Mouse (Mus musculus): ENCODE measurements at regions not wholly inside any gene's neighbourhood (a gene's known extent, or its start where the extent isn't known, plus 50 kb on each side); places are given as distances from the start of the nearest gene placed in this dataset.
A peak's percentile ranks its signal among the peaks of the same experiment; 100 is the strongest.

- H3K36me3 ChIP-seq, result no peaks in the 10 kb centered on the region
- no peaks in the 10 kb centered on the region for H3K4me1 ChIP-seq
- no peak overlapping the region for H3K4me2 ChIP-seq
- WGBS, result 83% methylated on average over 3 of the region's 3 CpGs
- H3K9ac ChIP-seq, result no peak overlapping the region
- ATAC-seq (ENCODE audit: insufficient number of reproducible peaks, low FRiP score, low TSS enrichment, low read depth), result no peak
- H3K9me3 ChIP-seq, result no peaks in the 10 kb centered on the region
- H3K4me3 ChIP-seq, result no peak overlapping the region
- no peaks in the 10 kb centered on the region for H3K27me3 ChIP-seq
- no peak overlapping the region for H3K27ac ChIP-seq
Observed at GRCm38 (mm10) chr13:11490766-11491165, 616.0 kb downstream of the Ryr2 start.

DNA sequence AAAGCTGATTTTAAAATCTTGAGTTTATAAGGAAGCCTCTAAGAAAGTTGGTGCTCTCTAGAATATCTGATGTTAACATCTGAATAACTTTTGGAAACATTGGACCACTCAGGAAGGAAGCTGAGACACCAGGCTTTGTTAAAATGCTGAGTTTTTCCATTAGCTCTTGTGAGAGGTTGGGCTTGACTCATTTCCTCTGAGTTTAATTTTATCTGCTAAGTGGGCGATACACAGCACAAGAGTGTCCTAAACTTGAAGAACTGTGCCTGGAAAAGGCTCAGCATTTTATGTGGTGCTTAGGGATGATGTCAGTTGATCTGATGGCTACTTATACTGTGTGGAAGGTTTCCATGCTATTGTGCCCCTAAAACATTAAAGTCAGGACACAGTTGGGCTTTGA, 623.6 kb downstream of the Ryr2 start:
- Histone ChIP-seq H3K27me3 (no peaks in the 10 kb centered on the region), H3K4me1 (no peaks in the 10 kb centered on the region), H3K4me3 (no peak overlapping the region), H3K9ac (no peak overlapping the region), H3K9me3 (no peaks in the 10 kb centered on the region), H3K36me3 (no peaks in the 10 kb centered on the region), H3K4me2 (no peak overlapping the region), H3K27ac (no peak overlapping the region)
- WGBS, result 44% methylated on average over 1 of the region's 1 CpGs
- ATAC-seq (ENCODE audit: insufficient number of reproducible peaks, low FRiP score, low TSS enrichment, low read depth), result no peak

- Histone ChIP-seq H3K27ac (no peak overlapping the region), H3K4me2 (no peak overlapping the region), H3K9ac (no peak overlapping the region), H3K9me3 (no peaks in the 10 kb centered on the region), H3K27me3 (no peaks in the 10 kb centered on the region), H3K4me1 (no peaks in the 10 kb centered on the region), H3K36me3 (no peaks in the 10 kb centered on the region), H3K4me3 (no peak overlapping the region)
- 62% methylated on average over 3 of the region's 3 CpGs for WGBS
- ATAC-seq (ENCODE audit: insufficient number of reproducible peaks, low FRiP score, low TSS enrichment, low read depth), result no peak
Observed at GRCm38 (mm10) chr13:11482701-11483100, 624.0 kb downstream of the Ryr2 start.

- no peak overlapping the region for H3K9ac ChIP-seq
- ATAC-seq (ENCODE audit: insufficient number of reproducible peaks, low FRiP score, low TSS enrichment, low read depth), result no peak
- H3K4me3 ChIP-seq, result no peak overlapping the region
- H3K27ac ChIP-seq, result no peak overlapping the region
- no peaks in the 10 kb centered on the region for H3K36me3 ChIP-seq
- no peaks in the 10 kb centered on the region for H3K27me3 ChIP-seq
- WGBS, result 89% methylated on average over 2 of the region's 2 CpGs
- no peaks in the 10 kb centered on the region for H3K4me1 ChIP-seq
- no peak overlapping the region for H3K4me2 ChIP-seq
- no peaks in the 10 kb centered on the region for H3K9me3 ChIP-seq
Observed at GRCm38 (mm10) chr13:11460251-11460650, 646.5 kb downstream of the Ryr2 start.

- Histone ChIP-seq H3K4me1 (no peaks in the 10 kb centered on the region), H3K27ac (no peak overlapping the region), H3K4me2 (no peak overlapping the region), H3K27me3 (no peaks in the 10 kb centered on the region), H3K4me3 (no peak overlapping the region), H3K9ac (no peak overlapping the region), H3K36me3 (no peaks in the 10 kb centered on the region), H3K9me3 (no peaks in the 10 kb centered on the region)
- WGBS, result 81% methylated on average over 3 of the region's 3 CpGs
- no peak for ATAC-seq (ENCODE audit: insufficient number of reproducible peaks, low FRiP score, low TSS enrichment, low read depth)
Observed at GRCm38 (mm10) chr13:11455113-11455512, 651.6 kb downstream of the Ryr2 start.

DNA sequence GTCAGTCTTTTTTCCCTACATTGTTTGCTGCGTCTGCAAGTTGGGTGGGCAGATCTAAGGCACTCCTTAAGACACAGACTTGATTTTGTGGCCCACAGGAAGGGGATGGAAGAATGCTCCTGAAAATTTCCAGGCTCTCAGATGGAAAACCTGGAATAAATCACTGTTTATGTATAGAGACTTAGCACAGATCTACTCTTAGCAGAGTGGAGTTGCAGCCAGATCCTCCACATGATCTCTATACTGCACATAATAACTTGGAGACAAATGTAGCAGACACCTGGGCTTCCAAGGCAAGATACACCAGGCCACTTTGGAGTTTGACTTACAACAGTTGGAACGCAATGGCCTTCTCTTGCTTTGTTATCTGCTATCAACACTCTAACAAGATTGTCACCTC, 654.3 kb downstream of the Ryr2 start:
- Histone ChIP-seq H3K27me3 (no peaks in the 10 kb centered on the region), H3K9me3 (no peaks in the 10 kb centered on the region), H3K4me2 (no peak overlapping the region), H3K4me3 (no peak overlapping the region), H3K9ac (no peak overlapping the region), H3K4me1 (no peaks in the 10 kb centered on the region), H3K36me3 (no peaks in the 10 kb centered on the region), H3K27ac (no peak overlapping the region)
- ATAC-seq (ENCODE audit: insufficient number of reproducible peaks, low FRiP score, low TSS enrichment, low read depth), result no peak
- 78% methylated on average over 2 of the region's 2 CpGs for WGBS

DNA sequence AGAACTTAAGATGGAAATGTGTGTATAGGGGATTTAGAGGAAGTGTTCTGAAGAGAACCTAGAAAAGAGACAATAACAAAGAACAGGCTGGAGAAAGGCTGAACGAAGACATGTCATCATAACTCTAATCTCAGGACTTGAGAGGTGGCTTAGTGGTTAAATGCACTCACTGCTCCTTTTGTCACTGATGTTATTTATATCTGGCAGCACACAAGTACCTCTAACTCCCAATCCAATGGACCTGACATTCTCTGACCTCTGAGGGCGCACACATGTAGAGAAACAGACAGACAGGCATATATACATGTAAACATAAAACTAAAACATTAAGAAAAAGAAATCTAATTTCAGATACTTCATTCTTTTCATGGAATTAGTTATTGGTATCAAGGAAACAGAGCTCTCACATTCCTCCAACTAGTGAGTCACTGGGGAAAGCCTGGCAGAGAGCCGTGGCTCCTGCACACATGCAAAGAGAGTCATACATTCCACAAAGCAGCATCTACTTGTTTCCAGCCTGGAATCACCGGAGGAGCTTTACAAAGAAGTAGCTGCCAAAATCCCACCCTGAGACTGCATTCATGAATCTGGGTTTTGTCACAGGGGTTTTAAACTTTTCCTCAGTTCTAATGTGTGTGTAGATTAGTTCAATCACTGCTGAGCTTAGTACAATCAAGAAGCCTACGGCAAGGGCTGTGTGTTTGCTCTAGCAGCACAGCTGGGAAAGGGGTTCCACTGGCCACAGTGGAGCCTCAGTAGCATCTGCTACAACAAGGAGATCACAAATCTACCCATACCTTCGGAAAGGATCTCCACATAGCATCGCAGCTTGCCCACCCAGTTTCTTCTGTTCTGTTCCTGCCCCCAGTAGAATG, 674.0 kb downstream of the Ryr2 start:
- 54% methylated on average over 7 of the region's 7 CpGs for WGBS
- Histone ChIP-seq H3K27me3 (no peaks in the 10 kb centered on the region), H3K9ac (no peak overlapping the region), H3K4me1 (peaks cover 5% of the 10 kb centered on the region; the same call in 1 of the 2 replicates), H3K36me3 (no peaks in the 10 kb centered on the region), H3K4me2 (no peak overlapping the region), H3K9me3 (no peaks in the 10 kb centered on the region), H3K4me3 (no peak overlapping the region), H3K27ac (peak overlapping the region; percentile 68)
- peak; percentile 55; the same call in 1 of the 2 replicates for ATAC-seq (ENCODE audit: insufficient number of reproducible peaks, low FRiP score, low TSS enrichment, low read depth)

DNA sequence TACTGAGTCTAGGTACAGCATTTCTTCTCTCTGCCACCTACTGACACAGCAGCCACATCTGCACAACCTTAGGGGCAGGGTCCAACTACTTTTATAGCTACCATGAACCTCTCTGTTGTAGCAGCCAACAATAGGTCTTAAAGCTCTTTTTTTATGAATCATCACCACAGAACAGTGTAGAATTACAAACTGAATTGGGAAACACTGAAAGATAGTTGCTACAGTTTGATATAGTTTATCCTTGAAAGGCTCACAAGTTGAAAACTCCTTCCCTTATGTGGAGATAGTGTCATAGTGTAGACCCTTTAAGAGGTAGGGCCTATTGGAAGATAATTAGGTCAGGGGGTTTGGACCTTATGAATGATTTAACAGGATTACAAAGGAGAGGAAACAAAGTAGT, 679.9 kb downstream of the Ryr2 start:
- ATAC-seq (ENCODE audit: insufficient number of reproducible peaks, low FRiP score, low TSS enrichment, low read depth), result no peak
- H3K27ac ChIP-seq, result no peak overlapping the region
- H3K9me3 ChIP-seq, result no peaks in the 10 kb centered on the region
- no peak overlapping the region for H3K9ac ChIP-seq
- no peaks in the 10 kb centered on the region for H3K27me3 ChIP-seq
- no peaks in the 10 kb centered on the region for H3K4me1 ChIP-seq
- H3K4me2 ChIP-seq, result no peak overlapping the region
- H3K36me3 ChIP-seq, result no peaks in the 10 kb centered on the region
- no peak overlapping the region for H3K4me3 ChIP-seq

DNA sequence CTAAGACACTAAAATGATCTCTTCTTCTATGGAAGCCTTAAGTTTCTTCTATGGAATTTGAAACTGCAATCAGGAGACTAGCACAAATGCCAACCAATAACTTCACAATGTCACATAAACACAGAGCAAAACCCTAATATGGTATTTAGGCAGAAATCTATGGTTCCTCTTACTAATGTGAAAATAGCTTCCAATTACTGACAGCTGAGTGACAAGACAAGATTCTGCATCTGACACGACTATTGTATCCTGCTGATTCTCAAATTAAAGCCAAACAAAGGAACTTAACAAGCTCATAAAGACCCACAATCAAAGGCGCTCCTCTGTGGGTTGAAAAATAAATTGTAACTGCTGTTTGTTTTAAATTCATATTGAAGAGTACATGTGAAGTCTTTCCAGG, 714.7 kb downstream of the Ryr2 start:
- 54% methylated on average over 2 of the region's 2 CpGs for WGBS
- Histone ChIP-seq H3K27me3 (no peaks in the 10 kb centered on the region), H3K36me3 (no peaks in the 10 kb centered on the region), H3K27ac (no peak overlapping the region), H3K4me2 (no peak overlapping the region), H3K9ac (no peak overlapping the region), H3K9me3 (no peaks in the 10 kb centered on the region), H3K4me1 (no peaks in the 10 kb centered on the region), H3K4me3 (no peak overlapping the region)
- ATAC-seq (ENCODE audit: insufficient number of reproducible peaks, low FRiP score, low TSS enrichment, low read depth), result no peak

DNA sequence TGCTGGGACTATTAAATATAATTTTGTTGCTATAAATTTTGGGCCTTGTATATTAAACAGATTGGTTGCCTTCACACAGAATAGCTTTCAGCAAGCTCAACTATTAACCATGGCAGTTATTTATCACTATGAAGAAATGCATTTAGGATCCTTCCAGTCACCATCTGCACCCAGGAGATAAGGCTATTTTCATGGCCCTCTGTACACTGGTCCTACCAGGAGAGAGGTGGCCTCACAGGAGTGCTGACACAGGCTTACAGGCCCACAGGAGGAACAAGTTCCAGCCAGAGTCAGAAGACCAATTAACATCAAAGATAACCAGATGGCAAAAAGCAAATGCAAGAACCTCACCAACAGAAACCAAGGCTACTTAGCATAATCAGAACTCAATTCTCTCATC, 731.3 kb downstream of the Ryr2 start:
- H3K4me2 ChIP-seq, result no peak overlapping the region
- no peaks in the 10 kb centered on the region for H3K4me1 ChIP-seq
- no peak for ATAC-seq (ENCODE audit: insufficient number of reproducible peaks, low FRiP score, low TSS enrichment, low read depth)

DNA sequence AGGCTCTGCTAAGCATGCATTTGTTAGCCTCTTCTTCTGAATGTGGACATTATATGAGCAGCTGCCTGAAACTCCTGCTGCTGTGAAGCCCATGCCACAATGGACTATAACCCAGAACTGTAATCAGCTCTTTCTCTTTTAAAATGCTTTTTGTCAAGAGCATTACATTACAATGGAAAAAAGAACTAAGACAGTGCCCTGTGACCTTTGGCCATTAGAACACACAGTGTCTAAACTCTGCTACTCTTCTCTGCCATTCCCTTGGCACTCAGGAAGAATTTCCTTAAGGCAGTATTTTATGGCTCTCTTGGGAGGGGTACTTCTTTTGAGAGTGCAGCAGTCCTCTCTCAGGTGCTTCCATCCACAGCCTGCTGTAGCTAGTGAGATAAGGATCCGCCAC, 737.3 kb downstream of the Ryr2 start:
- H3K4me2 ChIP-seq, result no peak overlapping the region
- no peak for ATAC-seq (ENCODE audit: insufficient number of reproducible peaks, low FRiP score, low TSS enrichment, low read depth)
- 53% methylated on average over 1 of the region's 1 CpGs for WGBS
- H3K9me3 ChIP-seq, result no peaks in the 10 kb centered on the region
- no peak overlapping the region for H3K27ac ChIP-seq
- no peak overlapping the region for H3K4me3 ChIP-seq
- no peaks in the 10 kb centered on the region for H3K36me3 ChIP-seq
- H3K9ac ChIP-seq, result no peak overlapping the region
- no peaks in the 10 kb centered on the region for H3K4me1 ChIP-seq
- H3K27me3 ChIP-seq, result no peaks in the 10 kb centered on the region

More for the DNA sequence above, 731.3 kb downstream of the Ryr2 start:
- Histone ChIP-seq H3K36me3 (no peaks in the 10 kb centered on the region), H3K4me3 (no peak overlapping the region), H3K9me3 (no peaks in the 10 kb centered on the region; the same call in 1 of the 2 replicates), H3K27me3 (no peaks in the 10 kb centered on the region), H3K27ac (no peak overlapping the region), H3K9ac (no peak overlapping the region)

DNA sequence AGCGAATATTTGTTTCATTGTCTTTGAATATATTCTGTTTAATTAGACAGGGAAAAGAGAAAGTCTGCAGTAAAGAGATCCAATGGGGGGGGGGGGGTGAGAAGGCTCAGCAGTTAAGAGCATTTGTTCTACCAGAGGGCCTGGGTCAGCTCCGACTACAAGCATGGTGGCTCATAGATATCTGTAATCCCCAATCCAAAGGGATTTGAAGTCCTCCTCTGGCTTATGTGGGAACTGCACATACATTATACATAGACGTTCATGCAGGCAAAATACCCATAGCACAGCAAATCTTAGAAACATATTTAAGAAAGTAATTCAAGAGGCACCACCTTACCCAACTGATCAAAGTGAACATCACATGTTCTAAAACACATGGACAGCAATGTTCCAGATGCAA, 743.9 kb downstream of the Ryr2 start:
- Histone ChIP-seq H3K4me1 (no peaks in the 10 kb centered on the region), H3K36me3 (no peaks in the 10 kb centered on the region), H3K9me3 (no peaks in the 10 kb centered on the region), H3K4me2 (no peak overlapping the region), H3K4me3 (no peak overlapping the region), H3K9ac (no peak overlapping the region), H3K27me3 (no peaks in the 10 kb centered on the region), H3K27ac (no peak overlapping the region)
- 74% methylated on average over 3 of the region's 3 CpGs for WGBS
- no peak for ATAC-seq (ENCODE audit: insufficient number of reproducible peaks, low FRiP score, low TSS enrichment, low read depth)

DNA sequence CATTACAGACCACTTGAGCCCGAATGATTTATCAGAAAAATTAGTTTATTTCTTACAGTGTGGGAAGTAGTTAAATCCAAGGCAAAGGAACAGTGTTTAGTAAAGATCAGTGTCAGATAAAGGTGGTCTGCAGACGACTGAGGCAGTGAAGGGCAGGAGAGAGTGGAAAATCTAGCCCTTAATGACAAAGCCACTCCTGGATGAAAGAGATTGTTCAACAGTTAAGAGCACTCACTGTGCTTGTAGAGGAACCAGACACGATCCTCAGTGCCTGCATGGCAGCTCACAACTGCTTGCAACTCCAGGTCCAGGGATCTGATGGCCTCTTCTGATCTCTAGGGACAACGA, 758.3 kb downstream of the Ryr2 start:
- H3K36me3 ChIP-seq, result no peaks in the 10 kb centered on the region
- no peak overlapping the region for H3K4me3 ChIP-seq
- H3K4me2 ChIP-seq, result no peak overlapping the region
- WGBS, result 27% methylated on average over 4 of the region's 4 CpGs
- no peaks in the 10 kb centered on the region for H3K27me3 ChIP-seq
- H3K4me1 ChIP-seq, result peaks cover 5% of the 10 kb centered on the region; the same call in 1 of the 2 replicates
- H3K9me3 ChIP-seq, result no peaks in the 10 kb centered on the region
- no peak for ATAC-seq (ENCODE audit: insufficient number of reproducible peaks, low FRiP score, low TSS enrichment, low read depth)
- H3K9ac ChIP-seq, result no peak overlapping the region
- H3K27ac ChIP-seq, result no peak overlapping the region
